Mouse (Mus musculus) thymus, postnatal 14 days (tissue): ENCODE data around the gene Kcnmb3.
"Not testable (repeated sequence)": the region's sequence is repeated elsewhere in the genome, so short reads cannot be mapped to it uniquely, and the experiment has no call there.

Experiments used
- DNase-seq: peaks from one replicate; pipeline ENCODE4 v3.0.0; 2021

The Kcnmb3 gene

DNA sequence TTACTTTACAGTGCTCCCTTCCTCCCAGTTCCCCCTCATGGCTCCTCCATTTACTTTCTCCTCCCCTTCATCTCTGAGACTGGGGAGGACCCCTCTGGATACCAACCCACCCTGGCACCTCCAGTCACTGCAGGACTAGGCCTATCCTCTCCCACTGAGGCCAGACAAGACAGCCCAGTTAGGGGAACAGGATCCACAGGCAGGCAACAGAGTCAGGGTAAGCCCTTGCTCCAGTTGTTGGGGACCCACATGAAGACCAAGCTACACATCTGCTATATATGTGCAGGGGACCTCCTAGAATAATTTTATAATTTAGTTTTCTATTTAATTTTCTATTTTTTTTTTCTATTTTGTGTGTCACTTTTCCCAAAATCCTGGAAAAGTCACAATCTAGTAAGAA is 62.7 kb downstream of the Kcnmb3 start:
- not testable (repeated sequence) for DNase-seq

DNA sequence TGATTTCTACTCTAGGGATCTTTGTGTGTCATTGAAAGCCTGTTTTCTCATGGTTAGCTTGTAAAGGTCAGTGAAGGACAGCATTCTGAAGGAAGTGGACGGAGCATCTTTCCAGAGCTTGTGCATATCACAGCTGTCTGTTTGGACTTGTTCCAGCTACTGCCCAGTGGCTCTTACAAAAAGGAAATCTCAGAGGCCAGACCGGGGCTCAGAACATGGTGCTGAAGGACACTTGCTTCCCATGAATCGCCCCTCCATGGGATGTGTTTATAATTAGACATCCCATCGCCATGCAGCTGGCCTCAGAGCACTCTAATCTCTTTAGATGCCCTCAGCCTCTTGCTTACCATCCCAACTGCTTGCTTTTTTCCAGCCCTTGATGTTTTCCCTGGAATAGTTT is 63.1 kb downstream of the Kcnmb3 start:
- DNase-seq, result no peak

DNA sequence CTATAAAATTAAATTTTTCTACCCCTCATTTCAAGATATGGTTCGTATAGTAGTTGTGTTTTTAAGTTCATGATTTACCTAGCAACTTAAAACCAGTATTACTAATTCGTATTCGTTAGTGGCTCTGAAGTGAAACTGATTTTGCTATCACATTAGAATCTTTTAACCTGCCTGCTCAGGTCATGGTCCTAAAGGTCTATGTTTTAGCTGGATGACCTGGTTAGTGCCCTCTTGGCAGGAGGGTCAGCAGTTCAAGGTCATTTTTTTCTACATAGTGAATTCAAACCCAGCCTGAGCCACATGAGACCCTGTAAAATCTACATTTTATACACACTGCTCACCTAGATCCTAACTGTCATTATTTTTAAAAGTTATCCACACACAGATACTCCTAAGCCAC is 63.7 kb downstream of the Kcnmb3 start:
- DNase-seq, result no peak

DNA sequence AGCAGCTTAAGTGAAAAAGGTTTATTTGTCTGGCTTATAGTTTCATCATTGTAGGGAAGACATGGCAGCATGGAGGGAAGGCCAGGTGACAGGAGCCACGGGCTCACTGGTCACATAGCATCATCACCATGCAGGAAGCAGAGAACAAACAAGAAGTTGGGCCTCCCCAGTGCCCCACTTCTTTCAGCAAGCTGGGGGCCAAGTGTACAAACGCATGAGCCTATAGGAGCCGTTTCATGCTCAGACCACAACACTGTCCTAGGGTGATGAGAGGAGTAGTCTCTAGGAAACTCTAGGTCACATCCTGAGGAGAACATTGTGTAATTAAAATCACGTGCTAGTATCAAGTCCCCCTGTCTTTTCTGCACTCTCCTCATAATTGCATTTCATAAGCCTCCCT is 64.3 kb downstream of the Kcnmb3 start:
- DNase-seq, result no peak
